Mouse (Mus musculus) hindbrain, embryonic 14.5 days (tissue): ENCODE data around the gene Rpl21. TPM values are rescaled to one million over a fixed set of nuclear protein-coding genes. Genes with fewer than 3 reads are reported as not detected.

Source experiments
- ATAC-seq: fragments of 200-750 bp; cut with Nextera tagmentation; 2 replicates; pipeline ENCODE4 v1.8.0; 2017; ENCODE audit warnings: moderate number of reproducible peaks, mild to moderate bottlenecking, moderate TSS enrichment, moderate library complexity; ENCODE audit not compliant: low FRiP score
- DNase-seq: peaks from one replicate; pipeline ENCODE4 v3.0.0-alpha.2; 2015; ENCODE audit warnings: low spot score
- H3K27ac ChIP-seq: fragments of 300-500 bp; sonication (generic); 2 replicates; pipeline ENCODE4 v1.5.1; 2014; ENCODE audit warnings: mild to moderate bottlenecking, moderate library complexity
- H3K27me3 ChIP-seq: fragments of 300-500 bp; sonication (generic); 2 replicates; pipeline ENCODE4 v1.6.1; 2014; ENCODE audit warnings: mild to moderate bottlenecking, low read length, mixed read lengths; ENCODE audit not compliant: control insufficient read depth, insufficient read depth
- H3K36me3 ChIP-seq: fragments of 300-500 bp; sonication (generic); replicated peaks from 2 replicates; pipeline ENCODE4 v1.6.1; 2014; ENCODE audit not compliant: control insufficient read depth, insufficient read depth
- H3K4me1 ChIP-seq: fragments of 300-500 bp; sonication (generic); replicated peaks from 2 replicates; pipeline ENCODE4 v1.6.1; 2014; ENCODE audit warnings: antibody characterized with exemption, low read length, mixed read lengths; ENCODE audit not compliant: control insufficient read depth, insufficient read depth
- H3K4me2 ChIP-seq: fragments of 300-500 bp; sonication (generic); replicated peaks from 2 replicates; pipeline ENCODE4 v1.6.1; 2014; ENCODE audit warnings: mild to moderate bottlenecking, moderate library complexity
- H3K4me3 ChIP-seq: fragments of 300-500 bp; sonication (generic); replicated peaks from 2 replicates; pipeline ENCODE4 v1.5.1; 2014; ENCODE audit warnings: mild to moderate bottlenecking, low read length
- H3K9ac ChIP-seq: fragments of 300-500 bp; sonication (generic); 2 replicates; pipeline ENCODE4 v1.6.1; 2014
- H3K9me3 ChIP-seq: fragments of 300-500 bp; sonication (generic); 2 replicates; pipeline ENCODE4 v1.6.1; 2016; ENCODE audit warnings: low read length; ENCODE audit not compliant: control insufficient read depth
- WGBS: fragments of 180-500 bp; shearing (Covaris S2); extraction: QIAGEN DNeasy Blood & Tissue Kit; methylation state at CpG from one replicate; pipeline ENCODE4 v1.1.7; 2014; 5-methylcytosine and 5-hydroxymethylcytosine counted together
- polyA plus RNA-seq: library from polyadenylated mRNA; unstranded; fragments of >200 nt; fragmentation: Nextera tagmentation; extraction: Ambion mirVana; gene quantifications from 2 replicates; pipeline ENCODE4 v1.2.1, GENCODE M21; 2014

Gene Rpl21
- polyA plus RNA-seq, 1 experiment from 2014 or later: 419 TPM

- H3K4me3 ChIP-seq: no peak overlapping the region
- H3K27ac ChIP-seq: no peak overlapping the region
- no peaks in the 10 kb centered on the region for H3K9me3 ChIP-seq
- H3K36me3 ChIP-seq: peaks cover 43% of the 10 kb centered on the region
- H3K27me3 ChIP-seq: no peaks in the 10 kb centered on the region
- no peak for DNase-seq
- peaks cover 7% of the 10 kb centered on the region for H3K4me1 ChIP-seq
- no peak overlapping the region for H3K4me2 ChIP-seq
- ATAC-seq: no peak
- H3K9ac ChIP-seq: no peak overlapping the region
- WGBS: 87% methylated on average over 4 of the region's 4 CpGs
Observed at GRCm38 (mm10) chr5:146840422-146840821, 7.7 kb downstream of the Rpl21 start.

GRCm38 (mm10) chr5:146841301-146841700 is 8.6 kb downstream of the Rpl21 start:
- 94% methylated on average over 5 of the region's 5 CpGs for whole genome bisulfite sequencing
- Histone ChIP-seq H3K27me3 (no peaks in the 10 kb centered on the region), H3K4me1 (peaks cover 15% of the 10 kb centered on the region), H3K27ac (no peak overlapping the region), H3K4me2 (no peak overlapping the region), H3K9ac (no peak overlapping the region), H3K4me3 (no peak overlapping the region), H3K36me3 (peaks cover 34% of the 10 kb centered on the region), H3K9me3 (no peaks in the 10 kb centered on the region)
- DNase-seq: no peak
- ATAC-seq: no peak

GRCm38 (mm10) chr5:146841996-146842395 is 9.3 kb downstream of the Rpl21 start:
- Histone ChIP-seq H3K27ac (no peak overlapping the region), H3K9ac (no peak overlapping the region), H3K4me1 (peaks cover 15% of the 10 kb centered on the region), H3K36me3 (peaks cover 27% of the 10 kb centered on the region), H3K9me3 (no peaks in the 10 kb centered on the region), H3K27me3 (no peaks in the 10 kb centered on the region), H3K4me3 (no peak overlapping the region), H3K4me2 (no peak overlapping the region)
- DNase-seq (no peak), ATAC-seq (no peak)
- 93% methylated on average over 4 of the region's 4 CpGs for WGBS

- whole genome bisulfite sequencing: 10% methylated on average over 6 of the region's 6 CpGs
- Histone ChIP-seq H3K4me2 (peak overlapping the region; percentile 98), H3K9me3 (no peaks in the 10 kb centered on the region), H3K27ac (peak overlapping the region; percentile 62), H3K36me3 (peaks cover 3% of the 10 kb centered on the region; the same call in 1 of the 2 replicates), H3K27me3 (no peaks in the 10 kb centered on the region), H3K4me1 (peaks cover 15% of the 10 kb centered on the region), H3K4me3 (peak overlapping the region; percentile 60), H3K9ac (peak overlapping the region; percentile 63)
- ATAC-seq: peak; percentile 47; the same call in 1 of the 2 replicates
- peak; percentile 24 for DNase-seq
Observed at GRCm38 (mm10) chr5:146844301-146844941, 11.7 kb downstream of the Rpl21 start.

GRCm38 (mm10) chr5:146844945-146845365 is 12.3 kb downstream of the Rpl21 start, which contains the start of gene Rasl11a:
TSS of gene Rasl11a (plus strand) at chr5:146845071.
- DNase-seq (peak; percentile 73), ATAC-seq (peak; percentile 91)
- peak within 1 kb of the TSS; percentile 98 for H3K4me2 ChIP-seq
- peak within 1 kb of the TSS; percentile 62 for H3K27ac ChIP-seq
- 0% methylated on average over 36 of the region's 40 CpGs for WGBS
- H3K27me3 ChIP-seq: no peaks in the 10 kb centered on the region
- peak within 1 kb of the TSS; percentile 63 for H3K9ac ChIP-seq
- peak within 1 kb of the TSS; percentile 60 for H3K4me3 ChIP-seq
- H3K9me3 ChIP-seq: no peaks in the 10 kb centered on the region
- H3K4me1 ChIP-seq: peaks cover 15% of the 10 kb centered on the region
- H3K36me3 ChIP-seq: no peaks in the 10 kb centered on the region

- WGBS: 78% methylated on average over 2 of the region's 2 CpGs
- no peak overlapping the region for H3K9ac ChIP-seq
- DNase-seq (no peak), ATAC-seq (no peak)
- H3K4me3 ChIP-seq: peak overlapping the region; percentile 60; the same call in 1 of the 2 replicates
- H3K27ac ChIP-seq: no peak overlapping the region
- no peaks in the 10 kb centered on the region for H3K36me3 ChIP-seq
- no peaks in the 10 kb centered on the region for H3K9me3 ChIP-seq
- no peaks in the 10 kb centered on the region for H3K27me3 ChIP-seq
- H3K4me2 ChIP-seq: peak overlapping the region; percentile 98
- H3K4me1 ChIP-seq: peaks cover 15% of the 10 kb centered on the region
Observed at GRCm38 (mm10) chr5:146846489-146846888, 13.8 kb downstream of the Rpl21 start.

GRCm38 (mm10) chr5:146848936-146849582 is 16.4 kb downstream of the Rpl21 start:
- Histone ChIP-seq H3K4me1 (peaks cover 15% of the 10 kb centered on the region), H3K36me3 (no peaks in the 10 kb centered on the region), H3K9me3 (no peaks in the 10 kb centered on the region), H3K27me3 (no peaks in the 10 kb centered on the region), H3K27ac (no peak overlapping the region), H3K4me2 (no peak overlapping the region), H3K4me3 (no peak overlapping the region), H3K9ac (no peak overlapping the region)
- 96% methylated on average over 4 of the region's 4 CpGs for WGBS
- ATAC-seq (no peak), DNase-seq (no peak)

GRCm38 (mm10) chr5:146856106-146856505 is 23.4 kb downstream of the Rpl21 start:
- H3K4me2 ChIP-seq: no peak overlapping the region
- no peaks in the 10 kb centered on the region for H3K27me3 ChIP-seq
- no peaks in the 10 kb centered on the region for H3K36me3 ChIP-seq
- ATAC-seq (no peak), DNase-seq (no peak)
- 0 out of 2 replicates have a peak, but pooled peaks cover 5% of the 10 kb centered on the region for H3K4me1 ChIP-seq
- 96% methylated on average over 3 of the region's 3 CpGs for WGBS
- H3K27ac ChIP-seq: no peak overlapping the region
- H3K4me3 ChIP-seq: no peak overlapping the region
- H3K9ac ChIP-seq: no peak overlapping the region
- no peaks in the 10 kb centered on the region for H3K9me3 ChIP-seq

- ATAC-seq: no peak
- H3K27me3 ChIP-seq: no peaks in the 10 kb centered on the region
- WGBS: 82% methylated on average over 8 of the region's 8 CpGs
Observed at GRCm38 (mm10) chr5:146857620-146858019, 24.9 kb downstream of the Rpl21 start.

More at GRCm38 (mm10) chr5:146857620-146858019, 24.9 kb downstream of the Rpl21 start:
- Histone ChIP-seq H3K27ac (no peak overlapping the region), H3K4me3 (no peak overlapping the region), H3K9ac (no peak overlapping the region), H3K9me3 (no peaks in the 10 kb centered on the region), H3K4me1 (0 out of 2 replicates have a peak, but pooled peaks cover 9% of the 10 kb centered on the region), H3K4me2 (no peak overlapping the region), H3K36me3 (no peaks in the 10 kb centered on the region)
- no peak for DNase-seq
